Mouse (Mus musculus) kidney, embryonic 14.5 days (tissue): Measurements from ENCODE around the gene Ccdc28b. TPM values are rescaled to one million over a fixed set of nuclear protein-coding genes. Genes with fewer than 3 reads are reported as not detected.

Source experiments
- ATAC-seq: fragments of 200-750 bp; cut with Nextera tagmentation; 2 replicates; pipeline ENCODE4 v1.8.0; 2017; ENCODE audit warnings: moderate number of reproducible peaks, mild to moderate bottlenecking, moderate TSS enrichment, moderate library complexity; ENCODE audit not compliant: low FRiP score, low TSS enrichment
- H3K27ac ChIP-seq: fragments of 300-500 bp; sonication (generic); 2 replicates; pipeline ENCODE4 v1.5.1; 2014; ENCODE audit warnings: low read depth, mild to moderate bottlenecking, low read length, moderate library complexity, mixed read lengths
- H3K27me3 ChIP-seq: fragments of 300-500 bp; sonication (generic); 2 replicates; pipeline ENCODE4 v1.6.1; 2014; ENCODE audit warnings: mild to moderate bottlenecking, low read length; ENCODE audit not compliant: control insufficient read depth, insufficient read depth
- H3K36me3 ChIP-seq: fragments of 300-500 bp; sonication (generic); 2 replicates; pipeline ENCODE4 v1.6.1; 2014; ENCODE audit warnings: low read length, mixed read lengths; ENCODE audit not compliant: control insufficient read depth, insufficient read depth
- H3K4me1 ChIP-seq: fragments of 300-500 bp; sonication (generic); 2 replicates; pipeline ENCODE4 v1.6.1; 2014; ENCODE audit warnings: low read length, mixed read lengths; ENCODE audit not compliant: control insufficient read depth, insufficient read depth
- H3K4me2 ChIP-seq: fragments of 300-500 bp; sonication (generic); replicated peaks from 2 replicates; pipeline ENCODE4 v1.6.1; 2014; ENCODE audit warnings: low read depth, mild to moderate bottlenecking, low read length
- H3K4me3 ChIP-seq: fragments of 300-500 bp; sonication (generic); 2 replicates; pipeline ENCODE4 v1.5.1; 2014; ENCODE audit warnings: mild to moderate bottlenecking, low read length
- H3K9ac ChIP-seq: fragments of 300-500 bp; sonication (generic); 2 replicates; pipeline ENCODE4 v1.6.1; 2014; ENCODE audit warnings: low read depth, mild to moderate bottlenecking, low read length, moderate library complexity
- H3K9me3 ChIP-seq: fragments of 300-500 bp; sonication (generic); 2 replicates; pipeline ENCODE4 v1.6.1; 2016; ENCODE audit warnings: low read length; ENCODE audit not compliant: control insufficient read depth
- WGBS: fragments of 180-500 bp; shearing (Covaris S2); extraction: QIAGEN DNeasy Blood & Tissue Kit; methylation state at CpG from one replicate; pipeline ENCODE4 v1.1.7; 2014; 5-methylcytosine and 5-hydroxymethylcytosine counted together
- polyA plus RNA-seq: library from polyadenylated mRNA; unstranded; fragments of >200 nt; fragmentation: Nextera tagmentation; extraction: Ambion mirVana; gene quantifications from 2 replicates; pipeline ENCODE4 v1.2.1, GENCODE M21; 2014

Gene Ccdc28b
- polyA plus RNA-seq, 1 experiment from 2014 or later = 48.6 TPM

GRCm38 (mm10) chr4:129609139-129609631, 14.6 kb downstream of the Ccdc28b start:
- H3K27ac ChIP-seq = no peak overlapping the region
- no peaks in the 10 kb centered on the region for H3K9me3 ChIP-seq
- H3K9ac ChIP-seq = no peak overlapping the region
- ATAC-seq = peak; percentile 25
- H3K4me3 ChIP-seq = no peak overlapping the region
- H3K4me2 ChIP-seq = no peak overlapping the region
- 78% methylated on average over 12 of the region's 12 CpGs for WGBS
- no peaks in the 10 kb centered on the region for H3K4me1 ChIP-seq
- H3K36me3 ChIP-seq = peaks cover 39% of the 10 kb centered on the region
- no peaks in the 10 kb centered on the region for H3K27me3 ChIP-seq

GRCm38 (mm10) chr4:129608426-129609025, 15.2 kb downstream of the Ccdc28b start:
- no peak overlapping the region for H3K4me2 ChIP-seq
- no peak overlapping the region for H3K27ac ChIP-seq
- 32% methylated on average over 7 of the region's 7 CpGs for WGBS
- no peaks in the 10 kb centered on the region for H3K4me1 ChIP-seq
- peak; percentile 79 for ATAC-seq
- no peaks in the 10 kb centered on the region for H3K27me3 ChIP-seq
- H3K9ac ChIP-seq = no peak overlapping the region
- no peak overlapping the region for H3K4me3 ChIP-seq
- peaks cover 46% of the 10 kb centered on the region for H3K36me3 ChIP-seq
- no peaks in the 10 kb centered on the region for H3K9me3 ChIP-seq

- ATAC-seq = peak; percentile 85
- peak within 1 kb of the TSS; percentile 100 for H3K4me3 ChIP-seq
- H3K36me3 ChIP-seq = peaks cover 47% of the 10 kb centered on the region
- no peaks in the 10 kb centered on the region for H3K9me3 ChIP-seq
- H3K27ac ChIP-seq = peak within 1 kb of the TSS; percentile 71
- peaks cover 18% of the 10 kb centered on the region for H3K4me1 ChIP-seq
- peak within 1 kb of the TSS; percentile 92 for H3K9ac ChIP-seq
- under 1% methylated on average over 63 of the region's 74 CpGs for WGBS
- peak within 1 kb of the TSS; percentile 92 for H3K4me2 ChIP-seq
- no peaks in the 10 kb centered on the region for H3K27me3 ChIP-seq
Observed at GRCm38 (mm10) chr4:129600233-129601158, 23.3 kb downstream of the Ccdc28b start, which contains the start of the genes Eif3i and Tmem234. Gene Eif3i, minus strand, starts transcription at chr4:129600648. Gene Tmem234, plus strand, starts transcription at chr4:129600668.

- Histone ChIP-seq H3K4me1 (peaks cover 8% of the 10 kb centered on the region), H3K9ac (no peak overlapping the region), H3K27me3 (no peaks in the 10 kb centered on the region), H3K27ac (no peak overlapping the region), H3K4me2 (no peak overlapping the region), H3K4me3 (no peak overlapping the region), H3K36me3 (peaks cover 34% of the 10 kb centered on the region), H3K9me3 (no peaks in the 10 kb centered on the region)
- no peak for ATAC-seq
- 79% methylated on average over 4 of the region's 4 CpGs for WGBS
Observed at GRCm38 (mm10) chr4:129588865-129589264, 34.9 kb downstream of the Ccdc28b start.

GRCm38 (mm10) chr4:129586943-129587342, 36.8 kb downstream of the Ccdc28b start:
- Histone ChIP-seq H3K36me3 (peaks cover 15% of the 10 kb centered on the region), H3K4me3 (no peak overlapping the region), H3K4me2 (no peak overlapping the region), H3K4me1 (peaks cover 8% of the 10 kb centered on the region), H3K27me3 (no peaks in the 10 kb centered on the region), H3K9me3 (no peaks in the 10 kb centered on the region), H3K27ac (peak overlapping the region; percentile 24; the same call in 1 of the 2 replicates), H3K9ac (no peak overlapping the region; the same call in 1 of the 2 replicates)
- 23% methylated on average over 1 of the region's 1 CpGs for WGBS
- ATAC-seq = no peak

GRCm38 (mm10) chr4:129585773-129586172, 38.0 kb downstream of the Ccdc28b start:
- H3K4me3 ChIP-seq = peak overlapping the region; percentile 41; the same call in 1 of the 2 replicates
- H3K4me1 ChIP-seq = peaks cover 12% of the 10 kb centered on the region
- H3K9ac ChIP-seq = no peak overlapping the region
- H3K36me3 ChIP-seq = peaks cover 3% of the 10 kb centered on the region; the same call in 1 of the 2 replicates
- peak overlapping the region; percentile 68; the same call in 1 of the 2 replicates for H3K4me2 ChIP-seq
- no peak for ATAC-seq
- H3K27ac ChIP-seq = no peak overlapping the region
- no peaks in the 10 kb centered on the region for H3K9me3 ChIP-seq
- no peaks in the 10 kb centered on the region for H3K27me3 ChIP-seq
- WGBS = 67% methylated on average over 9 of the region's 9 CpGs

GRCm38 (mm10) chr4:129584884-129585608, 38.7 kb downstream of the Ccdc28b start:
- Histone ChIP-seq H3K9me3 (no peaks in the 10 kb centered on the region), H3K4me3 (peak overlapping the region; percentile 41), H3K4me2 (peak overlapping the region; percentile 68), H3K4me1 (peaks cover 12% of the 10 kb centered on the region), H3K9ac (peak overlapping the region; percentile 53), H3K27ac (peak overlapping the region; percentile 53; the same call in 1 of the 2 replicates), H3K27me3 (no peaks in the 10 kb centered on the region), H3K36me3 (no peaks in the 10 kb centered on the region)
- WGBS = 1% methylated on average over 36 of the region's 36 CpGs
- ATAC-seq = peak; percentile 78

- ATAC-seq = no peak
- Histone ChIP-seq H3K36me3 (no peaks in the 10 kb centered on the region), H3K27me3 (no peaks in the 10 kb centered on the region), H3K4me1 (peaks cover 12% of the 10 kb centered on the region), H3K4me2 (peak overlapping the region; percentile 68), H3K27ac (peak overlapping the region; percentile 53; the same call in 1 of the 2 replicates), H3K9ac (no peak overlapping the region), H3K9me3 (no peaks in the 10 kb centered on the region), H3K4me3 (peak overlapping the region; percentile 41; the same call in 1 of the 2 replicates)
- 70% methylated on average over 1 of the region's 1 CpGs for WGBS
Observed at GRCm38 (mm10) chr4:129584370-129584769, 39.4 kb downstream of the Ccdc28b start.
